Mouse (Mus musculus) stomach, embryonic 15.5 days (tissue): Measurements from ENCODE around the gene Fgfr4. TPM values are rescaled to one million over a fixed set of nuclear protein-coding genes. Genes with fewer than 3 reads are reported as not detected.

ENCODE experiments used
- ATAC-seq: fragments of 200-750 bp; cut with Nextera tagmentation; 2 replicates; pipeline ENCODE4 v1.8.0; 2017; ENCODE audit warnings: low read depth, moderate number of reproducible peaks, moderate TSS enrichment; ENCODE audit not compliant: insufficient read depth, low FRiP score
- H3K27ac ChIP-seq: fragments of 300-500 bp; sonication (generic); 2 replicates; pipeline ENCODE4 v1.5.1; 2015; ENCODE audit warnings: mild to moderate bottlenecking, inconsistent platforms
- H3K27me3 ChIP-seq: fragments of 300-500 bp; sonication (generic); replicated peaks from 2 replicates; pipeline ENCODE4 v1.6.1; 2015; ENCODE audit warnings: inconsistent platforms
- H3K36me3 ChIP-seq: fragments of 300-500 bp; sonication (generic); 2 replicates; pipeline ENCODE4 v1.6.1; 2015; ENCODE audit warnings: inconsistent platforms
- H3K4me1 ChIP-seq: fragments of 300-500 bp; sonication (generic); 2 replicates; pipeline ENCODE4 v1.6.1; 2015; ENCODE audit warnings: inconsistent platforms
- H3K4me2 ChIP-seq: fragments of 300-500 bp; sonication (generic); 2 replicates; pipeline ENCODE4 v1.6.1; 2015; ENCODE audit warnings: mild to moderate bottlenecking, inconsistent platforms
- H3K4me3 ChIP-seq: fragments of 300-500 bp; sonication (generic); replicated peaks from 2 replicates; pipeline ENCODE4 v1.5.1; 2015; ENCODE audit warnings: inconsistent platforms
- H3K9ac ChIP-seq: fragments of 300-500 bp; sonication (generic); 2 replicates; pipeline ENCODE4 v1.6.1; 2015; ENCODE audit warnings: inconsistent platforms
- H3K9me3 ChIP-seq: fragments of 300-500 bp; sonication (generic); 2 replicates; pipeline ENCODE4 v1.6.1; 2016; ENCODE audit warnings: inconsistent platforms
- WGBS: fragments of 180-500 bp; shearing (Covaris S2); methylation state at CpG from one replicate; pipeline ENCODE4 v1.1.7; 2015; 5-methylcytosine and 5-hydroxymethylcytosine counted together
- polyA plus RNA-seq: library from polyadenylated mRNA; unstranded; fragments of >200 nt; fragmentation: Nextera tagmentation; extraction: Ambion mirVana; gene quantifications from 2 replicates; pipeline ENCODE4 v1.2.1, GENCODE M21; 2015

Fgfr4 gene
- polyA plus RNA-seq, 1 experiment from 2014 or later: 7.6 TPM

DNA sequence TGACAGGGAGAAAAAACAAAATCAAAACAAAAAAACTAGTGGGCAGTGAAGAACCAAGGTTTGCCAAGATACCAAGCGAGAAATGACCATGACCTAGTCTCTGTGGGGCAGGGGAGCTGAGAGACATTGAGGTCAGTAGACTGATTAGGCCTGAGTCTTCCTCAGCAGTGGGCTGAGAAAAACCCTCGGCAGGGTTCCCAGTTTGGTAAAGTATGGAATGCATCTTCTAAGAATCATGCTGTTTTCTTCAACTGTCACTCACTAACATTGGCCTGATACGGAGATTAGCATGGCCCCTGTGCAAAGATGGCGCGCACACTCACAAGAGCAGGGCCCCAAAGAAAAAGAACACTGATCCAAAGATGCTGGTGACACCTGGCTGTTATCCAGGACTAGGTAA lies 1.5 kb downstream of the Fgfr4 start:
- 73% methylated on average over 5 of the region's 5 CpGs for WGBS
- no peak for ATAC-seq
- H3K27ac ChIP-seq: no peak overlapping the region

DNA sequence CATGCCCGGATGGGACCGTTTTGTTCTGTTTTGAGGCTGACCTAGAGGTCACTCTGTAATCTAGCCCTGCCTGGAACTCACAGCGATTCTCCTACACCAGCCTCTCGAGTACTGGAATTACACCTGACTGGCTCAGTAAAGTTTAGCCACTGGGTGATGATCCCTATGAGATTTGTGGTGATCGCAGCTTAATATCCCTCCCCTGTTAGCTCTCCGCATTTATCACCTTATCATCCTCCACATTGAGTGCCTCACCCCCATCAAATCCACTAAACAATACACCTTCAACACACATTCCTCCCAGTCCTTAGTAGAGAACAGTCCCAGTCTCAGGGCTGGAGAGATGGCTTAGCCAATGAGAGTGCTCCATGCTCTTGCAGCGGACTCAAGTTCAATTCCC lies 9.9 kb downstream of the Fgfr4 start:
- H3K4me1 ChIP-seq: no peaks in the 10 kb centered on the region
- H3K27ac ChIP-seq: no peak overlapping the region
- H3K4me3 ChIP-seq: no peak overlapping the region
- no peaks in the 10 kb centered on the region for H3K36me3 ChIP-seq
- no peak overlapping the region for H3K4me2 ChIP-seq
- H3K27me3 ChIP-seq: no peaks in the 10 kb centered on the region
- no peak for ATAC-seq
- no peak overlapping the region for H3K9ac ChIP-seq
- no peaks in the 10 kb centered on the region for H3K9me3 ChIP-seq
- WGBS: 57% methylated on average over 7 of the region's 7 CpGs

More for the DNA sequence above, 1.5 kb downstream of the Fgfr4 start:
- Histone ChIP-seq H3K4me3 (0 out of 2 replicates have a peak overlapping the region, but pooled peaks have one; percentile 61), H3K9me3 (no peaks in the 10 kb centered on the region), H3K36me3 (no peaks in the 10 kb centered on the region), H3K4me2 (peak overlapping the region; percentile 96), H3K9ac (no peak overlapping the region), H3K4me1 (peaks cover 9% of the 10 kb centered on the region; the same call in 1 of the 2 replicates), H3K27me3 (no peaks in the 10 kb centered on the region)

DNA sequence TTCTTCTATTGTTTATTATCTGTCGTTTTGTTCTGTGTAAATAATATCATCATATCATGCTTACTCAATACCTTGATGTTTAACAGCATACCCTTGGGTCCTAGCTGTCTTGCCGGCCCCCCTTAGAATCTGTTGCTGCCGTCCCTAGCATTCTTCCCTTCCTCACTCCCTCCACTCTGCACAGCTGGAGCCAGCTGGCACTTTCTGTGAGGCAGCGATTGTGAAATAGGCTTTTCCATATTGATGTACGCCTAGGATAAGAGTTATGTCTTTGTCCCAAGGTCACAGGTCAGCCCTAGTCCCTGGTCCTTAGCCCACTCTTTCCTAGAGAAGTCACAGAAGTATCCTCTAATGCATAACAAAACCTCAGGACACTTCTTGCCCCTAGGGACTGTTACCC lies 11.1 kb downstream of the Fgfr4 start:
- Histone ChIP-seq H3K4me2 (no peak overlapping the region), H3K4me3 (no peak overlapping the region), H3K27ac (peak overlapping the region; percentile 48), H3K4me1 (no peaks in the 10 kb centered on the region), H3K9ac (no peak overlapping the region), H3K27me3 (no peaks in the 10 kb centered on the region), H3K9me3 (no peaks in the 10 kb centered on the region), H3K36me3 (no peaks in the 10 kb centered on the region)
- 34% methylated on average over 5 of the region's 5 CpGs for WGBS
- ATAC-seq: no peak

DNA sequence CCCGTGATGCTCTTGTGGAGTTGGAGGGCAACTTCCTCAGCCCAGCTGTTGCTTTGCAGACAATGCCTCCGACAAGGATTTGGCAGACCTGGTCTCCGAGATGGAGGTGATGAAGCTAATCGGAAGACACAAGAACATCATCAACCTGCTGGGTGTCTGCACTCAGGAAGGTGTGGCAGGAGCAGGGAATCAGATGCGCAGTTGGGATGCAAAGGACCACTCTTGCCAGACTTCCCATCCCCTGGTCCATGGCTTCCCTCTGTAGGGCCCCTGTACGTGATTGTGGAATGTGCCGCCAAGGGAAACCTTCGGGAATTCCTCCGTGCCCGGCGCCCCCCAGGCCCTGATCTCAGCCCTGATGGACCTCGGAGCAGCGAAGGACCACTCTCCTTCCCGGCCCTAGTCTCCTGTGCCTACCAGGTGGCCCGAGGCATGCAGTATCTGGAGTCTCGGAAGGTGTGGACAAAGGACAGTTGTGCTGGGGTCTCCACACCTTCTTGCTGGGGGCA lies 13.4 kb downstream of the Fgfr4 start:
- H3K27me3 ChIP-seq: no peaks in the 10 kb centered on the region
- H3K4me3 ChIP-seq: no peak overlapping the region
- WGBS: 91% methylated on average over 16 of the region's 16 CpGs
- H3K27ac ChIP-seq: no peak overlapping the region
- no peaks in the 10 kb centered on the region for H3K9me3 ChIP-seq
- no peak for ATAC-seq
- no peaks in the 10 kb centered on the region for H3K36me3 ChIP-seq
- no peak overlapping the region for H3K9ac ChIP-seq
- H3K4me1 ChIP-seq: 0 out of 2 replicates have a peak, but pooled peaks cover 6% of the 10 kb centered on the region
- H3K4me2 ChIP-seq: no peak overlapping the region

DNA sequence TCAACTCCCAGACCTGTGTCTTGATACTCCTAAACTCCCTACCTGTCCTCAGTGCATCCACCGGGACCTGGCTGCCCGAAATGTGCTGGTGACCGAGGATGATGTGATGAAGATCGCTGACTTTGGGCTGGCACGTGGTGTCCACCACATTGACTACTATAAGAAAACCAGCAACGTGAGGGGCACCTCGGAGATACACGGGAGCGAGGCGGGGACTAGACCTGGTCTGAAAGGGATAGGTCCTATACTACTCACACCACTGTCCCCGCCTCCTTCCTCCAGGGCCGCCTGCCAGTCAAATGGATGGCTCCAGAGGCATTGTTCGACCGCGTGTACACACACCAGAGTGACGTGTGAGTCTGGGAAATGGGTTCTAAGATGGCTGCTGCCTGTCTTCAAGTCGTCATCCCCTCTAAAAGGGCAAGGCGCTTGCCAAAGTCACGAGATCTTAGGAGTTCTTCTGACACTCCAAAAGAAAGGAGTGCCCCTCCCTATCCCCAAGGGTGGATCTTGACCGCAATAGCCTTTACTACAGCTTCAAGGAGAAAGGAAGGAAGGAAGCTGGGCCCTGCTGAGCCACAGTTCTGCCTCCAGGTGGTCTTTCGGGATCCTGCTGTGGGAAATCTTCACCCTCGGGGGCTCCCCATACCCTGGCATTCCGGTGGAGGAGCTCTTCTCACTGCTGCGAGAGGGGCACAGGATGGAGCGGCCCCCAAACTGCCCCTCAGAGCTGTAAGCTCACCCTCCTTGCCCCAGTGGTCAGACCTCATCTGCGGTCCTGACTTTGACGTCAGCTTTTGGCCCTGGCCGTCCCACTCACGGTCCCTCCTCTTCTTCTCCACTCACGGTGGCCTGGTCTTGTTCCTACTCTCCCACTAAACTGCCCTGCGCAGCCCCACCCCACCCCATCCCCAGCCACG lies 14.6 kb downstream of the Fgfr4 start:
- Histone ChIP-seq H3K4me3 (no peak overlapping the region), H3K4me1 (peaks cover 14% of the 10 kb centered on the region), H3K27me3 (no peaks in the 10 kb centered on the region), H3K27ac (no peak overlapping the region), H3K36me3 (no peaks in the 10 kb centered on the region), H3K9me3 (no peaks in the 10 kb centered on the region), H3K9ac (no peak overlapping the region), H3K4me2 (no peak overlapping the region)
- WGBS: 85% methylated on average over 32 of the region's 32 CpGs
- ATAC-seq: no peak

DNA sequence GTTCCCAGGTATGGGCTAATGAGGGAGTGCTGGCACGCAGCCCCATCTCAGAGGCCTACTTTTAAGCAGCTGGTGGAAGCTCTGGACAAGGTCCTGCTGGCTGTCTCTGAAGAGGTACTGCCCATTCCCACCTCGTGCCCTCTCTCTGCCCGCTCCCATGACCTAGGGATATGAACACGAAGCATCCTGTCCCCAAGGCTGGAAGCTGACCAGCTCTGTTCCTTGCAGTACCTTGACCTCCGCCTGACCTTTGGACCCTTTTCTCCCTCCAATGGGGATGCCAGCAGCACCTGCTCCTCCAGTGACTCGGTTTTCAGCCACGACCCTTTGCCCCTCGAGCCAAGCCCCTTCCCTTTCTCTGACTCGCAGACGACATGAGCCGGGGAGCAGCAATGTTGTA lies 15.4 kb downstream of the Fgfr4 start:
- Histone ChIP-seq H3K9me3 (no peaks in the 10 kb centered on the region), H3K27ac (0 out of 2 replicates have a peak overlapping the region, but pooled peaks have one; percentile 77), H3K9ac (no peak overlapping the region), H3K4me1 (peaks cover 19% of the 10 kb centered on the region), H3K36me3 (no peaks in the 10 kb centered on the region), H3K4me3 (no peak overlapping the region), H3K4me2 (no peak overlapping the region), H3K27me3 (no peaks in the 10 kb centered on the region)
- no peak for ATAC-seq
- WGBS: 83% methylated on average over 11 of the region's 11 CpGs

DNA sequence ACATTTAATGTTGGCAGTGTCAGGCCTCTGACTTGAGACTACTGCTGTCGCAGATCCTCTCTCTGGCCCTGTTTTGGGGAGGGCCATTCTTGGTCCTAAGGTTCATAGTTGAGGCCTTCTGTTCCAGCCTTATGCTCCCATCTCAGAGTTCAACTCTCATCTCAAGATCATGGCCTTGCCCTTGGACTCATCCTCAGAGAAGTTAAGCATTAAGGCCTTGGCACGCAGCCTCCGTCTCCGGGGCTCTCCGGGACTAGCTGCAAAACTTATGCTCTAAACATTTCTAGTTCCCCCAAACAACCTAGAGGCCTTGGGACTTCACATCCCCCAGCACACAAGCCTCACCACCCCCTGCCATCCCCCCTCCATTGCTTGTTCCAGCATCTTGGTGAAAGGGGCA lies 15.8 kb downstream of the Fgfr4 start:
- Histone ChIP-seq H3K36me3 (no peaks in the 10 kb centered on the region), H3K27ac (peak overlapping the region; percentile 77), H3K9ac (no peak overlapping the region), H3K4me1 (peaks cover 19% of the 10 kb centered on the region), H3K4me3 (no peak overlapping the region), H3K4me2 (no peak overlapping the region), H3K27me3 (no peaks in the 10 kb centered on the region), H3K9me3 (no peaks in the 10 kb centered on the region)
- no peak for ATAC-seq
- 65% methylated on average over 5 of the region's 5 CpGs for WGBS

DNA sequence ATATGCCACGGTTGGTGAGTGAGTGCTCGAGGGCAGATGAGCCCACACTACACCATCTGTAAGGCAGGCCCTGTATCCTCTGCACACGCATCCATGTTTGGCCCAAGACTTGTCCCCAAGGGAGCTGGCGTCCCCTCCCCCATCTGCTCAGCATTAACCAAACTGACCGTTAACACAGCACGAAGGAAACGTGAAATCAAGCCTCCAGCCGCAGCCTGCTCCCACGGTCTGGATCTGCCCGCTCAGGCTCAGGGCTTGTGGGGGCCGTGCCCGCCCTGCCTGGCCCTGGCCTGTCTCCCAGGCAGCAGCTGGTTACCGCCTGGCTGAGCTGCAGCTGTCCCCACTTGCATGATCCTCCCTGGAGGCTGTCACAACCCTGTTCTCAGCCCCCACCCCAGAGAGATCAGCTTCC lies 16.5 kb downstream of the Fgfr4 start:
- H3K4me2 ChIP-seq: no peak overlapping the region

DNA sequence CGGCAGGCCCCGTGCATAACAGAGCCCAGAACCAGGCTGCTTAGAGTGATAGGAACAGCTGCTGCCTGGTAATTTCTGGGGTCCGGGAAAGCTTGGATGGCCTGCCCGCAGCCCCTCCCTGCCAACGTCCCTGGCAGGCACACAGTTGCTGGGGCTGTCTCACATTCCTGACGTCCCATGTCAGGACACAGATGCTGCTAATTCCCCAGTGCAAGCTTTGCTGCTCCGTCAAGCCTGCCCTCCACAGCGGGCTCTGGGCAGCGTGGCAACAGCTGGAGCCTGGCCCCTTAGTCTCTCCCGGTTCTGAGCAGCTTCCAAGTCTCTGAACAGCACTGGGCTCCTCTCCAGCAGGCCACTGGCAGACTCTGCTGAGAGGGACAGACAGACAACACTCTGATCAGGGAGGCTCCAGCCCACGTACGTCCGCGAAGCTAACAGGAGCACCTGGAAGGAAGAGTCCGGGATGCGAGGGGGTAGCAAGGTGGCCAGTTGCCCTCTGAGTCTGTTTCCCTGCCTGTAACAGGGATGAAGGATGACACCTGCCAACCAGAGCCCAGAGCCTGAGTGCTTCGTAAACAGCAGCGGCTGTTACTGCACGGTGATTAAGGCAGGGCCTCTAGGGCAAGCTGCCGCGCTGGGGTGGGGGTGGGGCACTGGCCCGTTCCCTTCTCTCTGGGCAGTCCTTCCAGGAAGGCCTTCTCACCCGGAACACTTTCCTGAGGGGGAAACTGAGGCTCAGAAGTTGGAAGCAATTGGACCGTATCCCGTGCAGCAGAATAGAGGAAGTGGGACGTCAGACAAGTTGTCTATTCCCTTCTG lies 19.3 kb downstream of the Fgfr4 start:
- ATAC-seq: peak; percentile 36; the same call in 1 of the 2 replicates
- WGBS: 13% methylated on average over 26 of the region's 26 CpGs
- peak overlapping the region; percentile 4; the same call in 1 of the 2 replicates for H3K4me3 ChIP-seq

More for the DNA sequence above, 16.5 kb downstream of the Fgfr4 start:
- Histone ChIP-seq H3K9me3 (no peaks in the 10 kb centered on the region), H3K4me1 (peaks cover 19% of the 10 kb centered on the region), H3K36me3 (no peaks in the 10 kb centered on the region), H3K9ac (no peak overlapping the region), H3K27ac (peak overlapping the region; percentile 77), H3K27me3 (no peaks in the 10 kb centered on the region), H3K4me3 (no peak overlapping the region)
- WGBS: 51% methylated on average over 13 of the region's 13 CpGs
- peak; percentile 76; the same call in 1 of the 2 replicates for ATAC-seq

DNA sequence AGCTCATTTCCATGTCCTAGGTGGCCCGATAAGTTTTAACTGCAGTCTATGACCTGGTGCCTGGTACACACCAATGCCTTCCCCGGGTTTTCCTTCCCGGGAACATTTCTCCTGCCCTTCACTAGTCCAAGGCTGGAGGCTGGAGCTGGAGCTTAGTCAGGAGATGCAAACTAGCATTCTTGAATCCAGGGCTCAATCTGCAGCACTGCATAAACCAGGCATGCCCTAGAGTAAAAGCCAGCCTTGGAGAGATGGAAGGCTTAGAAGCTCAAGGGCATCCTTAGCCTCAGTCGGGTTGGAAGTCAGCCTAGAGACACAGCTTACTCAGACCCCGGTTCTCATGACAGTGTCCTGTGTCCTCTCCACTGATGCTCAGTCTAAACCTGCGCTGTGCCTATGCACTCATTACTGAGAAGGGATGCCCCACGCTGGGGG lies 19.9 kb downstream of the Fgfr4 start:
- 46% methylated on average over 7 of the region's 7 CpGs for WGBS
- Histone ChIP-seq H3K4me2 (peak overlapping the region; percentile 46), H3K4me1 (peaks cover 19% of the 10 kb centered on the region), H3K4me3 (no peak overlapping the region), H3K27ac (peak overlapping the region; percentile 80), H3K36me3 (no peaks in the 10 kb centered on the region), H3K9me3 (no peaks in the 10 kb centered on the region), H3K27me3 (no peaks in the 10 kb centered on the region), H3K9ac (no peak overlapping the region)
- no peak for ATAC-seq

More for the DNA sequence above, 19.3 kb downstream of the Fgfr4 start:
- Histone ChIP-seq H3K36me3 (no peaks in the 10 kb centered on the region), H3K4me2 (peak overlapping the region; percentile 46), H3K27me3 (no peaks in the 10 kb centered on the region), H3K4me1 (peaks cover 19% of the 10 kb centered on the region), H3K9ac (no peak overlapping the region), H3K27ac (peak overlapping the region; percentile 80), H3K9me3 (no peaks in the 10 kb centered on the region)

DNA sequence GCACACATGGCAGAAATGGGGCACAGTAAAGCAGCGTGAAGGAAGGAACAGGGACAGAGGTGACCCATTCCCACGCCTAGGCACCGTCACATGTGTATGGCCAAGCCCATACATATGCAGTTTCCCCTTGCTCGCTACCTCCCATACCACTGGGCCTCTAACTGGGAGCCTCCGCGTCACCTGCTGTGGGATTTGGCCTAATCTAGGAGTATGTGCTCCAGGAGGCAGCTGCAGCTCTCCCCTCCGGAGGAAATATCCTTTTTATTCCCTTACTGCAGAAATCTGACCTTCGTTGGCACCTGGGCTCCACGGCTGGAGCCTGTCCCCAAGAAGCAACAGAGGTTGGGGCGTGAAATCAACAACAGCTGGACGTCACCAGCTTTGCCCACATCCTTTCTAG lies 21.9 kb downstream of the Fgfr4 start:
- Histone ChIP-seq H3K4me3 (no peak overlapping the region), H3K9me3 (no peaks in the 10 kb centered on the region), H3K9ac (no peak overlapping the region), H3K27ac (no peak overlapping the region), H3K4me2 (no peak overlapping the region), H3K36me3 (no peaks in the 10 kb centered on the region), H3K27me3 (no peaks in the 10 kb centered on the region), H3K4me1 (peaks cover 15% of the 10 kb centered on the region)
- ATAC-seq: no peak
- WGBS: 85% methylated on average over 11 of the region's 11 CpGs
